Mouse (Mus musculus): ENCODE measurements around the gene Gm10721. TPM values are rescaled to one million over a fixed set of nuclear protein-coding genes. Genes with fewer than 3 reads are reported as not detected.
"Not testable (repeated sequence)": the region's sequence is repeated elsewhere in the genome, so short reads cannot be mapped to it uniquely, and the experiment has no call there.

The Gm10721 gene
- polyA plus RNA-seq (2015; fragmentation: Nextera tagmentation; extraction: Ambion mirVana): 0.56 TPM in 1 of 2 replicates, not detected in the other

DNA sequence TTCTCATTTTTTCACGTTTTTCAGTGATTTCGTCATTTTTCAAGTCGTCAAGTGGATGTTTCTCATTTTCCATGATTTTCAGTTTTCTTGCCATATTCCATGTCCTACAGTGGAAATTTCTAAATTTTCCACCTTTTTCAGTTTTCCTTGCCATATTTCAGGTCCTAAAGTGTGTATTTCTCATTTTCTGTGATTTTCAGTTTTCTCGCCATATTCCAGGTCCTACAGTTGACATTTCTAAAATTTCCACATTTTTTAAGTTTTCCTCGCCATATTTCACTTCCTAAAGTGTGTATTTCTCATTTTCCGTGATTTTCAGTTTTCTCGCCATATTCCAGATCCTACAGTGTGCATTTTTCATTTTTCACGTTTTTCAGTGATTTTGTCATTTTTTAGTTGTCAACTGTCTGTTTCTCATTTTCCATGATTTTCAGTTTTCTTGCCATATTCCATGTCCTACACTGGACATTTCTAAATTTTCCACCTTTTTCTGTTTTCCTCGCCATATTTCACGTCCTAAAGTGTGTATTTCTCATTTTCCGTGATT, at the start of gene Gm10721:
Gene Gm10721, plus strand, starts transcription at position 408 of the 547 bp plus-strand sequence.
- H3K27ac ChIP-seq (replicated peaks); H3K9me3 ChIP-seq (replicated peaks); H3K9ac ChIP-seq (replicated peaks); H3K4me1 ChIP-seq; H3K36me3 ChIP-seq; H3K4me2 ChIP-seq; H3K27me3 ChIP-seq (replicated peaks); H3K4me3 ChIP-seq (replicated peaks): not testable (repeated sequence)
- ATAC-seq (ENCODE audit: low FRiP score): peak; percentile 63
- WGBS: no CpG with 5 or more reads among the region's 11 CpGs

DNA sequence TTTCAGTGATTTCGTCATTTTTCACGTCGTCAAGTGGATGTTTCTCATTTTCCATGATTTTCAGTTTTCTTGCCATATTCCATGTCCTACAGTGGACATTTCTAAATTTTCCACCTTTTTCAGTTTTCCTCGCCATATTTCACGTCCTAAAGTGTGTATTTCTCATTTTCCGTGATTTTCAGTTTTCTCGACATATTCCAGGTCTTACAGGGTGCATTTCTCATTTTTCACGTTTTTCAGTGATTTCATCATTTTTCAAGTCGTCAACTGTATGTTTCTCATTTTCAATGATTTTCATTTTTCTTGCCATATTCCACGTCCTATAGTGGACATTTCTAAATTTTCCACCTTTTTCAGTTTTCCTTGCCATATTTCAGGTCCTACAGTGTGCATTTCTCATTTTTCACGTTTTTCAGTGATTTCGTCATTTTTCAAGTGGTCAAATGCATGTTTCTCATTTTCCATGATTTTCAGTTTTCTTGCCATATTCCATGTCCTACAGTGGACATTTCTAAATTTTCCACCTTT, 12.4 kb upstream of the Gm10721 start, which contains the start of gene Gm10722:
Gene Gm10722, plus strand, starts transcription at position 478 of the 528 bp plus-strand sequence.
- not testable (repeated sequence) for H3K4me3 ChIP-seq (replicated peaks); H3K9me3 ChIP-seq (replicated peaks); H3K36me3 ChIP-seq; H3K4me2 ChIP-seq; H3K4me1 ChIP-seq; H3K9ac ChIP-seq (replicated peaks); H3K27me3 ChIP-seq (replicated peaks); ATAC-seq (ENCODE audit: low FRiP score); H3K27ac ChIP-seq (replicated peaks)
- 74% methylated on average over 12 of the region's 12 CpGs for WGBS

DNA sequence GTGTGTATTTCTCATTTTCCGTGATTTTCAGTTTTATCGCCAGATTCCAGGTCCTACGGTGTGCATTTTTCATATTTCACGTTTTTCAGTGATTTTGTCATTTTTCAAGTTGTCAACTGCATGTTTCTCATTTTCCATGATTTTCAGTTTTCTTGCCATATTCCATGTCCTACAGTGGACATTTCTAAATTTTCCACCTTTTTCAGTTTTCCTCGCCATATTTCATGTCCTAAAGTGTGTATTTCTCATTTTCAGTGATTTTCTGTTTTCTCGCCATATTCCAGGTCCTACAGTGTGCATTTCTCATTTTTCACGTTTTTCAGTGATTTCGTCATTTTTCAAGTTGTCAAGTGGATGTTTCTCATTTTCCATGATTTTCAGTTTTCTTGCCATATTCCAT, 11.9 kb upstream of the Gm10721 start:
- not testable (repeated sequence) for H3K27ac ChIP-seq (replicated peaks); ATAC-seq (ENCODE audit: low FRiP score)

DNA sequence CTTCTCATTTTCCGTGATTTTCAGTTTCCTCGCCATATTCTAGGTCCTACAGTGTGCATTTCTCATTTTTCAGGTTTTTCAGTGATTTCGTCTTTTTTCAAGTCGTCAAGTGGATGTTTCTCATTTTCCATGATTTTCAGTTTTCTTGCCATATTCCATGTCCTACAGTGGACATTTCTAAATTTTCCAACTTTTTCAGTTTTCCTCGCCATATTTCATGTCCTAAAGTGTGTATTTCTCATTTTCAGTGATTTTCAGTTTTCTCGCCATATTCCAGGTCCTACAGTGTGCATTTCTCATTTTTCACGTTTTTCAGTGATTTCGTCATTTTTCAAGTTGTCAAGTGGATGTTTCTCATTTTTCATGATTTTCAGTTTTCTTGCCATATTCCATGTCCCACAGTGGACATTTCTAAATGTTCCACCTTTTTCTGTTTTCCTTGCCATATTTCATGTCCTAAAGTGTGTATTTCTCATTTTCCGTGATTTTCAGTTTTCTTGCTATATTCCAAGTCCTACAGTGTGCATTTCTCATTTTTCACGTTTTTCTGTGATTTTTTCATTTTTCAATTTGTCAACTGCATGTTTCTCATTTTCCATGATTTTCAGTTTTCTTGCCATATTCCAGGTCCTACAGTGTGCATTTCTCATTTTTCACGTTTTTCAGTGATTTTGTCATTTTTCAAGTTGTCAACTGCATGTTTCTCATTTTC, 10.8 kb upstream of the Gm10721 start:
- H3K4me2 ChIP-seq; H3K36me3 ChIP-seq; H3K27ac ChIP-seq (replicated peaks); H3K9ac ChIP-seq (replicated peaks); H3K27me3 ChIP-seq (replicated peaks); H3K4me1 ChIP-seq; H3K4me3 ChIP-seq (replicated peaks); H3K9me3 ChIP-seq (replicated peaks): not testable (repeated sequence)
- peak; percentile 84 for ATAC-seq (ENCODE audit: low FRiP score)
- 70% methylated on average over 9 of the region's 11 CpGs for WGBS

More for the DNA sequence above, 11.9 kb upstream of the Gm10721 start:
- H3K9ac ChIP-seq (replicated peaks); H3K9me3 ChIP-seq (replicated peaks); H3K4me3 ChIP-seq (replicated peaks); H3K4me2 ChIP-seq; H3K36me3 ChIP-seq; H3K4me1 ChIP-seq; H3K27me3 ChIP-seq (replicated peaks): not testable (repeated sequence)
- WGBS: 67% methylated on average over 8 of the region's 8 CpGs

DNA sequence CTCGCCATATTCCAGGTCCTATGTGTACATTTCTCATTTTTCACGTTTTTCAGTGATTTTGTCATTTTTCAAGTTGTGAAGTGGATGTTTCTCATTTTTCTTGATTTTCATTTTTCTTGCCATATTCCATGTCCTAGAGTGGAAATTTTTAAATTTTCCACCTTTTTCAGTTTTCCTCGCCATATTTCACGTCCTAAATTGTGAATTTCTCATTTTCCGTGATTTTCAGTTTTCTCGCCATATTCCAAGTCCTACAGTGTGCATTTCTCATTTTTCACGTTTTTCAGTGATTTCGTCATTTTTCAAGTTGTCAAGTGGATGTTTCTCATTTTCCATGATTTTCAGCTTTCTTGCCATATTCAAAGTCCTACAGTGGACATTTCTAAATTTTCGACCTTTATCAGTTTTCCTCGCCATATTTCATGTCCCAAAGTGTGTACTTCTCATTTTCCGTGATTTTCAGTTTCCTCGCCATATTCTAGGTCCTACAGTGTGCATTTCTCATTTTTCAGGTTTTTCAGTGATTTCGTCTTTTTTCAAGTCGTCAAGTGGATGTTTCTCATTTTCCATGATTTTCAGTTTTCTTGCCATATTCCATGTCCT, 10.0 kb upstream of the Gm10721 start, which contains the start of gene Gm11168:
Gene Gm11168, plus strand, starts transcription at position 553 of the 603 bp plus-strand sequence.
- not testable (repeated sequence) for H3K4me2 ChIP-seq; H3K9me3 ChIP-seq (replicated peaks); H3K9ac ChIP-seq (replicated peaks); H3K27ac ChIP-seq (replicated peaks); H3K36me3 ChIP-seq; ATAC-seq (ENCODE audit: low FRiP score); H3K27me3 ChIP-seq (replicated peaks); H3K4me1 ChIP-seq; H3K4me3 ChIP-seq (replicated peaks)
- 73% methylated on average over 6 of the region's 14 CpGs for WGBS

DNA sequence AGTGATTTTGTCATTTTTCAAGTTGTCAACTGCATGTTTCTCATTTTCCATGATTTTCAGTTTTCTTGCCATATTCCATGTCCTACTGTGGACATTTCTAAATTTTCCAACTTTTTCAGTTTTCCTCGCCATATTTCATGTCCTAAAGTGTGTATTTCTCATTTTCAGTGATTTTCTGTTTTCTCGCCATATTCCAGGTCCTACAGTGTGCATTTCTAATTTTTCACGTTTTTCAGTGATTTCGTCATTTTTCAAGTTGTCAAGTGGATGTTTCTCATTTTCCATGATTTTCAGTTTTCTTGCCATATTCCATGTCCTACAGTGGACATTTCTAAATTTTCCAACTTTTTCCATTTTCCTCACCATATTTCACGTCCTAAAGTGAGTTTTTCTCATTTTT, 6.8 kb upstream of the Gm10721 start:
- WGBS: 85% methylated on average over 1 of the region's 5 CpGs
- H3K9me3 ChIP-seq (replicated peaks); H3K9ac ChIP-seq (replicated peaks); ATAC-seq (ENCODE audit: low FRiP score); H3K4me2 ChIP-seq; H3K36me3 ChIP-seq; H3K27me3 ChIP-seq (replicated peaks); H3K4me1 ChIP-seq; H3K27ac ChIP-seq (replicated peaks); H3K4me3 ChIP-seq (replicated peaks): not testable (repeated sequence)

DNA sequence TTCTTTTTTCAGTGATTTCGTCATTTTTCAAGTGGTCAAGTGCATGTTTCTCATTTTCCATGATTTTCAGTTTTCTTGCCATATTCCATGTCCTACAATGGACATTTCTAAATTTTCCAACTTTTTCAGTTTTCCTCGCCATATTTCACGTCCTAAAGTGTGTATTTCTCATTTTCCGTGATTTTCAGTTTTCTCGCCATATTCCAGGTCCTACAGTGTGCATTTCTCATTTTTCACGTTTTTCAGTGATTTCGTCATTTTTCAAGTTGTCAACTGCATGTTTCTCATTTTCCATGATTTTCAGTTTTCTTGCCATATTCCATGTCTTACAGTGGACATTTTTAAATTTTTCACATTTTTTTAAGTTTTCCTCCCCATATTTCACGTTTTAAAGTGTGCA, 6.3 kb upstream of the Gm10721 start:
- WGBS: 74% methylated on average over 8 of the region's 8 CpGs
- H3K36me3 ChIP-seq; H3K4me3 ChIP-seq (replicated peaks); H3K9ac ChIP-seq (replicated peaks); H3K27me3 ChIP-seq (replicated peaks); H3K4me2 ChIP-seq; H3K4me1 ChIP-seq; H3K27ac ChIP-seq (replicated peaks); H3K9me3 ChIP-seq (replicated peaks): not testable (repeated sequence)
- peak; percentile 83 for ATAC-seq (ENCODE audit: low FRiP score)

DNA sequence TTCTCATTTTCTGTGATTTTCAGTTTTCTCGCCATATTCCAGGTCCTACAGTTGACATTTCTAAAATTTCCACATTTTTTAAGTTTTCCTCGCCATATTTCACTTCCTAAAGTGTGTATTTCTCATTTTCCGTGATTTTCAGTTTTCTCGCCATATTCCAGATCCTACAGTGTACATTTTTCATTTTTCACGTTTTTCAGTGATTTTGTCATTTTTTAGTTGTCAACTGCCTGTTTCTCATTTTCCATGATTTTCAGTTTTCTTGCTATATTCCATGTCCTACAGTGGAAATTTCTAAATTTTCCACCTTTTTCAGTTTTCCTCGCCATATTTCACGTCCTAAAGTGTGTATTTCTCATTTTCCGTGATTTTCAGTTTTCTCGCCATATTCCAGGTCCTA, 5.7 kb upstream of the Gm10721 start:
- H3K27ac ChIP-seq (replicated peaks); H3K4me3 ChIP-seq (replicated peaks); H3K9me3 ChIP-seq (replicated peaks); H3K27me3 ChIP-seq (replicated peaks); H3K9ac ChIP-seq (replicated peaks); H3K4me2 ChIP-seq; H3K36me3 ChIP-seq; H3K4me1 ChIP-seq: not testable (repeated sequence)
- WGBS: 79% methylated on average over 8 of the region's 9 CpGs
- ATAC-seq (ENCODE audit: low FRiP score): peak; percentile 46; the same call in 1 of the 2 replicates

DNA sequence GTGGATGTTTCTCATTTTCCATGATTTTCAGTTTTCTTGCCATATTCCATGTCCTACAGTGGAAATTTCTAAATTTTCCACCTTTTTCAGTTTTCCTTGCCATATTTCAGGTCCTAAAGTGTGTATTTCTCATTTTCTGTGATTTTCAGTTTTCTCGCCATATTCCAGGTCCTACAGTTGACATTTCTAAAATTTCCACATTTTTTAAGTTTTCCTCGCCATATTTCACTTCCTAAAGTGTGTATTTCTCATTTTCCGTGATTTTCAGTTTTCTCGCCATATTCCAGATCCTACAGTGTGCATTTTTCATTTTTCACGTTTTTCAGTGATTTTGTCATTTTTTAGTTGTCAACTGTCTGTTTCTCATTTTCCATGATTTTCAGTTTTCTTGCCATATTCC, 3.6 kb upstream of the Gm10721 start:
- not testable (repeated sequence) for H3K9ac ChIP-seq (replicated peaks); H3K27me3 ChIP-seq (replicated peaks); H3K9me3 ChIP-seq (replicated peaks); H3K27ac ChIP-seq (replicated peaks); H3K36me3 ChIP-seq; H3K4me3 ChIP-seq (replicated peaks); H3K4me1 ChIP-seq; H3K4me2 ChIP-seq
- no CpG with 5 or more reads among the region's 5 CpGs for WGBS
- ATAC-seq (ENCODE audit: low FRiP score): 0 out of 2 replicates have a peak, but pooled peaks have one; percentile 42

DNA sequence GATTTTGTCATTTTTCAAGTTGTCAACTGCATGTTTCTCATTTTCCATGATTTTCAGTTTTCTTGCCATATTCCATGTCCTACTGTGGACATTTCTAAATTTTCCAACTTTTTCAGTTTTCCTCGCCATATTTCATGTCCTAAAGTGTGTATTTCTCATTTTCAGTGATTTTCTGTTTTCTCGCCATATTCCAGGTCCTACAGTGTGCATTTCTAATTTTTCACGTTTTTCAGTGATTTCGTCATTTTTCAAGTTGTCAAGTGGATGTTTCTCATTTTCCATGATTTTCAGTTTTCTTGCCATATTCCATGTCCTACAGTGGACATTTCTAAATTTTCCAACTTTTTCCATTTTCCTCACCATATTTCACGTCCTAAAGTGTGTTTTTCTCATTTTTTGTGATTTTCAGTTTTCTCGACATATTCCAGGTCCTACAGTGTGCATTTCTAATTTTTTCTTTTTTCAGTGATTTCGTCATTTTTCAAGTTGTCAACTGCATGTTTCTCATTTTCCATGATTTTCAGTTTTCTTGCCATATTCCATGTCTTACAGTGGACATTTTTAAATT, 802 bp upstream of the Gm10721 start:
- WGBS: 89% methylated on average over 3 of the region's 7 CpGs
- H3K4me3 ChIP-seq (replicated peaks); H3K4me1 ChIP-seq; H3K27ac ChIP-seq (replicated peaks); ATAC-seq (ENCODE audit: low FRiP score); H3K9ac ChIP-seq (replicated peaks); H3K4me2 ChIP-seq; H3K36me3 ChIP-seq; H3K9me3 ChIP-seq (replicated peaks); H3K27me3 ChIP-seq (replicated peaks): not testable (repeated sequence)

DNA sequence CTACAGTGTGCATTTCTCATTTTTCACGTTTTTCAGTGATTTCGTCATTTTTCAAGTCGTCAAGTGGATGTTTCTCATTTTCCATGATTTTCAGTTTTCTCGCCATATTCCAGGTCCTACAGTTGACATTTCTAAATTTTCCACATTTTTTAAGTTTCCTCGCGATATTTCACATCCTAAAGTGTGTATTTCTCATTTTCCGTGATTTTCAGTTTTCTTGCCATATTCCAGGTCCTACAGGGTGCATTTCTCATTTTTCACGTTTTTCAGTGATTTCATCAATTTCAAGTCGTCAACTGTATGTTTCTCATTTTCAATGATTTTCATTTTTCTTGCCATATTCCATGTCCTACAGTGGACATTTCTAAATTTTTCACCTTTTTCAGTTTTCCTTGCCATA, 2.4 kb downstream of the Gm10721 start, which contains the start of gene Gm10720:
Gene Gm10720, plus strand, starts transcription at position 301 of the 400 bp plus-strand sequence.
- not testable (repeated sequence) for H3K9me3 ChIP-seq (replicated peaks); H3K36me3 ChIP-seq; H3K4me2 ChIP-seq; H3K27ac ChIP-seq (replicated peaks); H3K27me3 ChIP-seq (replicated peaks); H3K9ac ChIP-seq (replicated peaks); H3K4me3 ChIP-seq (replicated peaks); H3K4me1 ChIP-seq; ATAC-seq (ENCODE audit: low FRiP score)
- 70% methylated on average over 5 of the region's 9 CpGs for WGBS

DNA sequence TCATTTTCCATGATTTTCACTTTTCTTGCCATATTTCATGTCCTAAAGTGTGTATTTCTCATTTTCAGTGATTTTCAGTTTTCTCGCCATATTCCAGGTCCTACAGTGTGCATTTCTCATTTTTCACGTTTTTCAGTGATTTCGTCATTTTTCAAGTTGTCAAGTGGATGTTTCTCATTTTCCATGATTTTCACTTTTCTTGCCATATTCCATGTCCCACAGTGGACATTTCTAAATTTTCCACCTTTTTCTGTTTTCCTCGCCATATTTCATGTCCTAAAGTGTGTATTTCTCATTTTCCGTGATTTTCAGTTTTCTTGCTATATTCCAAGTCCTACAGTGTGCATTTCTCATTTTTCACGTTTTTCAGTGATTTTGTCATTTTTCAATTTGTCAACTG, 3.0 kb downstream of the Gm10721 start:
- WGBS: 76% methylated on average over 6 of the region's 6 CpGs
- H3K36me3 ChIP-seq; H3K27ac ChIP-seq (replicated peaks); H3K27me3 ChIP-seq (replicated peaks); H3K4me2 ChIP-seq; H3K9me3 ChIP-seq (replicated peaks); H3K9ac ChIP-seq (replicated peaks); H3K4me1 ChIP-seq; H3K4me3 ChIP-seq (replicated peaks); ATAC-seq (ENCODE audit: low FRiP score): not testable (repeated sequence)

Data from neural tube, embryonic 15.5 days (tissue).